Mouse (Mus musculus) naive thymus-derived CD4-positive, alpha-beta T cell, adult 2 months (primary cell): ENCODE measurements at regions not wholly inside any gene's neighbourhood (a gene's known extent, or its start where the extent isn't known, plus 50 kb on each side); places are given as distances from the start of the nearest gene placed in this dataset.

Source experiments
- DNase-seq: peaks from one replicate; pipeline ENCODE4 v3.0.0-alpha.2; 2011; ENCODE audit warnings: low read depth

DNA sequence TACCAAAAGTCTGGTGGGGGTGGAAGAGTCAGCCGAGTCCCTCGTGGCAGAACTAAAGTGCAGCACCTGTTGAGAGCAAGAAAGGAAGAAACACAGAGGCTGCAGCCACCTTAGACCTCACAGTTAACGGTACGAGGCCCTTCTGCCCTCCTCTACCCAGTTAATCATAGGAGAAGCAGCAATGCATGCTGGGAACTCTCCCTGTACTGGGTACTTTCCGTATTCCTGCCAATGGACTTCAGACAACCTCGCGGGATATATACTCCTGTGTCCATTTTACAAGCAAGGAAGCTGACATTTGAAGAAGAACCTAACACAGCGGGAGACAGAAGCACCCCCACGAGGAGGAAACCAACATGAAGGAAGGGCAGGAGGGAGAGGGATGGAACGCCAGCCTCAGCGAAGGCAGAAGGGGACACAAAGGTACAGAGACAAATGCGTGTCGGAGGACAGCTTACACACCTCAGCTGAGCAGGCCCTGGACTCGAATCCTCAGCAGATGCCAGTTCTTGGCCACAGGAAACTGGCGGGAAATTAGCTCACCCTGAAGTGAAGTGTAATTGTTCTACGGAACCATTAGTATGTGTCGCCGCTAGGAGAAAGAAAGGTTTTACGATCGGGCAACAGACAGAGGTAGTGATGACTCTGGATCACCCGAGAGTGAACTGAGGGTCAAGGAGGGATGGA lies 170.6 kb upstream of the Jarid2 start:
- no peak for DNase-seq

DNA sequence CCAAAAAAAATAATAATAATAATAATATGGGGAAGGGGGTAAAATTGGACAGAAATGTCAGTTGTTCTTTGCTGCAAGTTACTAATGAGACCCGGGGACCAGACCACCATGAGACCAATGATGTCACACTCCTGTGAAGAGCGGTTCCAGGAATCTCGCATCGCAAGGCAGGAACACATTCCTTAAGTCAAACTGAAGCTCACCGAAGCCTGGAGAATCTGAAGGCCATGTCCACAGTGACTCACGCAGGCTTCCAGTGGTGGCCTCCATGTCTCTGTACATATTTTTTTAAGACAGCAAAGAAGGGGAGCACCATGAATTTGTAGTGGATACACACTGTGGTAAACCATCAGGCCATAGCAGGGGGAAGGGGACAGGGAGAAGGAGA lies 170.1 kb upstream of the Jarid2 start:
- no peak for DNase-seq

DNA sequence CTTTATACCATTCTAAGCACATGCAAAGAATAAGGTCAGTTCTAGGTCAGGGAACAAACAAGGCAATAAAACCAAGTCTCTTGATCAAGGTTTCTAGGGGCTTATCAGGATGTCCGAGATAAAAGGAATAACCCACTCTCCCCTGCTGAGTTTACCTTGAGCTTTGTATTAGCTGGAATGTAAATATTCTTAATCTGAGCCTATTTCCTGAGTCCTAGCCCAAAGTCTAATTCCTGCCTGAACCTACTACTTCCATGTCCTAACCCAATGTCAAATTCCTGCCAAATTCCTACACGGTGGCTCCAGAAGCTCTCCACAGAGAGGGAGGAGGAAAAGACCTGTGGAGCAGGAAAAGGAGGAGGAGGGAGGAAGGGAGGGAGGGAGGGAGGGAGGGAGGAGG lies 169.6 kb upstream of the Jarid2 start:
- DNase-seq = no peak

DNA sequence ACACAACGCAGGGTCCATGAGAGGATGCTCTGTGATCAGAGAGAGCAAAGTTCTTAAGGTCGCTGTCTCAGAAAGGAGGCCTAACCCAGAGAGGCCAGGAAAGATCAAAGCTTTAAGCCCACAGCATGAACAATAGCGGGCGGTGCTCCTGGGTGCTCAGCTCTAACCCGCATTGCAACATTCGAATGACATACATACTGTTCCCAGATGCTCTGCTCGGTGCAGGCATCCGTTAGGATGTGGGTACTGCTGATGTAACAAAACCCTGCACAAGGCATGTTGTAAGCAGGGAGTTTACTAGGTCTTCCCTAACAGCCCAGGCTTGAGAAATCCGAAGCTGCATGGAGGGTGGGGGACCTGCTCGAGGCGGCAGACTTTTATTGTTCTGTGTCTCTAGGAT lies 164.6 kb upstream of the Jarid2 start:
- no peak for DNase-seq

DNA sequence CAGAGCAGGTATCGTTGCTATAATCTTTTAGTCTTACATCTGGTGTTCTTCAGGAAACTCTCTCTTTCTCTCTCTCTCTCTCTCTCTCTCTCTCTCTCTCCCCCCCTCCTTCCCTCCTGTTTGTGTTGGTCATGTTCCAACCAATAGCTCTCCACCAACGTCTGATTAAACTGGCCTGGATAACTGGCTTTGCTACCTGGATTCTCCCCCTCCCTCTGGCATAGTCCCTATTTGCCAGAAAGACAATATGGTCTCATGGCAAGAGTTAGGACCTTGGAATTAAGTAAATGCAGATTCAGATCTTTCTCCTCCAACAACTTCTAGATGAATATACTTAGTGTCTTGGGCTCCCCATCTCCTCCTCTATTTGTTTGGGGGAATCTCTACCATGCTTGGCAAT lies 161.6 kb upstream of the Jarid2 start:
- no peak for DNase-seq

DNA sequence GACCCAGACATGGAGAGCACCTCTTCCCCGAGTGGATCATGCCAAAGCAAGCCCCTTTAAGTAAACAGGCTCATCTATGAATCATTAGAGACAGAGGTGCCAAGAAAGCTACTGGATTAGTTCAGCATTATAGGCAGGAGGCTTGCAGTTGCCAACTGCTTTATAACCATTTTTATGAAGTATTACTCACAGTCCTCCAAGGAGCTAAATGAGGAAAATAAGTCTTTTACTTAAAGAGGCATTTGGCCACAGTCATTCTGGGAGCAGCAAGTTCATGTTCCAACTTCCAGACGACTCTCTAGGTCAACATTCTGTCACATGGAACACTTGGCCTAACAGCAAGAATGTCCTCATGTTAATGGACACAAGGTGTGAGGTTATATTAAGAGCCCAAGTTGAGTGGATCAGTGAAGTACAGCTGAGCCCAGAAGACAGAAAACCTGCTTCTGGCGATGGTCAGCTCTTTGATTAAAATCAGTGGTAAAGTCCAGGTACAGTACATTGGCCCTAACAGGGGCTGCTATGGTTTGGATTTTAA lies 160.0 kb upstream of the Jarid2 start:
- no peak for DNase-seq

DNA sequence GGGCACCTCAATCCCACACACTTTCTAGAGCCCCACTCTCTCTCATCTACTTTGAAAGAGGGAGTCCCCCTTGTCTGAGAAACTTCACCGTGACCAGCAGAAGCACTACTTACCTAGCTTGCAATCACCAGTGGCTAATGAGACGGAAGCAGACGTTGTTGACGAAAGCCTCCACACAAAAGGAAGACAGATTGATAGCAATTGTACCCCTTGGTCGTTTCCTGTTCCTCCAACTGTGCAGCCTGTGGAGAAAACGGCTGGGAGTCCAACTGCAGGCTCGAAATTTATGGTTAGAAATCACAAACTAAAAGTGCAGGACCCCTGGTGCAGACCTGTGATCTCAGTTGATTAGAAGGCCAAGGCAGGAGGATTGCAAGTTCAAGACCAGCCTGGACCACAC lies 155.8 kb upstream of the Jarid2 start:
- DNase-seq = no peak

DNA sequence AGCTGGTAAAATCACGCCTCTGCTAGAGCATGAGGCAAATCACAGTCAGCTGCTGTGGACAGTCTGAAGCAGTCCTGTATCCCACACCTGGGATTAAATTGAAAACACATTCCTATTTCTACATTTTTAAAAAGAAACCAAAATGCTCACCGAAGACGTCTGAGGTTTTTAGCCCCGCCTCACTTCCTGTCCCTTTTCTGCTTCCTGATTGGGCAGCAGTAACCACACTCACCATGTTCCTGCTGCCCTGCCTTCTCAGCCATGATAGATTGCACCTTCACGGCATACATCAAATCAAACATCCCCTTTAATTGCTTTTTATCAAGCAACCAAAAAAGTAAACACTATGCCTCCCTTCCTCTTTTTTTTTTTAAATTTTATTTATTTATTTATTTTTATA lies 150.1 kb upstream of the Jarid2 start:
- no peak for DNase-seq

DNA sequence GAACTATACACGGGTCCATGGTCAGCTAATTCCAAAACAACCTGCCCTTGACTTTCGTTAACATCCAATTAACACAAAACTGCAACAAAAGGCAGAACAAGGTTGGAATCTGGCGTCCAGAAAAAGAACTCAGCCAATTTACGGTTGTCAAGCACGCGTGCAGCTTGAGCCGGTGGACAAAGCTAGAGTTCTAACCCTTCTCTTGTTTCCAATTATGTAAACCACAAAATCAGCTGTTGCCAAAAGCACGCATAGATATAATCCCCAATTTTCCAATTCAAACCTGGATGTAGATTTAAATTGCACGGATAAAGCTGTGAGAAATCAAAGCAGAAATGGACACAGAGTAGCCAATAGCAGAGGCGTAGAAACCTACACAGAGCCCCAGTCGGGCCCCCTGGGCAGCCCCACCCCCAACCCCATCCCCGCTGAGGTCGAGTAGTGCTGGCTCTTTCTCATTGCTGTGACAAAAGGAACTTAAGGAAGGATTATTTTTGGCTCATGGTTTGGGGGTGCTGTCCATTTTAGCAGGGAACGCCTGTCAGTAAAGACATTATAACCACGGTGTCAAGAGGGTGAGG lies 149.0 kb upstream of the Jarid2 start:
- no peak for DNase-seq

DNA sequence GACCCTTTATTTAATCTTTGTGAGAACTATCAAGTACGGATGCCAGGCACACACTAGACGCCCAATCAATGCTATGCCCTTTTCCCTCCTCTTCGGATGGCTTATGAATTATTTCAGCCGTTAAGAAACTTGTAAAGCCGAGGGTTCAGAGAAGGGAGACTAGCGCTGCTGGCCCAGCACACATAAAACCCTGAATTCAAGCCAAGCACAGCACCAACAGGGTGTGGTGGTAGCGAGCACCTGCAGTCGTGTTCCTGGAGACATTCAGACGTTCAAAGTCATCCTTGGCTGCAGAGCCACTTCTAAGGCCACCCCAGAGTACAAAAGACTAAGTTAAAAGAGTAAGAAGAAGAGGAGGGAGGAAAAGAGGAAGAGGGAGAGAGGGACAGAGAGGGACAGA lies 148.5 kb upstream of the Jarid2 start:
- peak; percentile 13 for DNase-seq

DNA sequence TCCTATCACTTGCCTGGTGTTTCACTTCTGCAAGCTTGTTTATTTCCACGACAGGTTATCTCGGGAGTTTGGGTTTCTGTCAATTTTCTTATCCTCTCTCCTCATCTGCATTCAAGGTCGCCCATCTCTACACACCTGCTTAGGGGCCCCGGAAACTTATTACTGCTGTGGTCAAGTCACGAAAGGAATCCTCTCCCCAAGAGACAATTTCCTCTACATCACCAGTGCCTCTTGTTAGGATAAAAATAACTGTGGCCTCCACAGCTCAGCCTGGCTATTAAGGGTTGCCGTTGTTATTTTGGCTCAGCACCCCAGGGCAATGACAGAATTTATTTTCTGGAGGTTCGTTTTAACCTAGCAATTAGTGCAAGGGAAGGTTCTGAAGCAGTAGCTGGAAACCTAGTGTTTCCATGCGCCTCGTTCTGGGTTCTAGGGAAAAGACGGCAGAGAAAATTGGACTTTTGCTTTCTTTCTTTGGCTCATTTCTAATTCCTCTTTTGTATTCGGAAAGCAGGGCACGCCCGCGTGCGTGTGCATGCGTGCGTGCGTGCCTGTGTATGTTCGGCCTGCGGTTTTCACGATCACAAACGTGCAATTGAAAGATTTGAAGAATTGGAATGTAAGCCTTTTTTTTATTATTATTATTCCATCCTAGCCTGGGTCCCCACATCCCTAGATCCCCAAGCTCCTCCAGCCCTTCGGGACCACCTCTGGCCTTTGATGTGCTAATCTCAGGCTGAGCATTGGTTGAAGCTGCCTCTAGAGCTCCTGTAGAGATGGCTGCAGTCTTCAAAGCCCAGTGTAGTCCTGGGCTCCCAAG lies 147.1 kb upstream of the Jarid2 start:
- peak; percentile 17 for DNase-seq

DNA sequence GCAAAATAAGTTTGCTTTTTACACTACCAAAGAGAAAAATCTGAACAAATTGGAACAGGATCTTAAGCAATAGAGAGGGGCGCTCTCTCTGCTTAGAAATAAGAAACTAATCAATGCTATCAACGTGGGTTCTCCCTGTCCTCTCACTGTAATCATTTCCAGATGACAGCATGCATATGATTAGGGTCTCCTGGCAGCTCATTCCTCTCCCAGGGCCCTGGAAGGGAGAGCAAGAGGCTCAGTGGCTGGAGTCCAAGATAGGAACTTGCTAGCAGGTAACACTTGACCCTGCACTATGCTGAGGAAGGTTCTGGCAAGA lies 146.5 kb upstream of the Jarid2 start:
- no peak for DNase-seq

DNA sequence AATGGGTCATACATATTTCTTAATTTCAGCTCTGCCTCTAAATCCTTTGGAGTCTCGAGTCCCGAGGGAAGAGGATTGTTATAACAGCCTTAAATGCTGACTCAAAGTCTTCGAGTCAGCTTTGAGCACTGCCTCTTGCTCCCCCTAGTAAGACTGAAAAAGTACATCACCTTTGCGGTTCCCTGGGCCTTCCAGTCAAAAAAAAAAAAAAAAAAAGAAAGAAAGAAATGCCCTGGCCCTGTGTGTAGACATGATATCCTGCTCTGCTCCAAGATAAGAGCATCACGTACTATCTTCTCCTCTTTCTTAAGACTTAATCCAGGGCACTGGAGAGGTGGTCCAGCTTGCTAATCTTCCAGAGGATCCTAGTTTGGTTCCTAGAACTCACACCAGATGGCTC lies 145.7 kb upstream of the Jarid2 start:
- no peak for DNase-seq

DNA sequence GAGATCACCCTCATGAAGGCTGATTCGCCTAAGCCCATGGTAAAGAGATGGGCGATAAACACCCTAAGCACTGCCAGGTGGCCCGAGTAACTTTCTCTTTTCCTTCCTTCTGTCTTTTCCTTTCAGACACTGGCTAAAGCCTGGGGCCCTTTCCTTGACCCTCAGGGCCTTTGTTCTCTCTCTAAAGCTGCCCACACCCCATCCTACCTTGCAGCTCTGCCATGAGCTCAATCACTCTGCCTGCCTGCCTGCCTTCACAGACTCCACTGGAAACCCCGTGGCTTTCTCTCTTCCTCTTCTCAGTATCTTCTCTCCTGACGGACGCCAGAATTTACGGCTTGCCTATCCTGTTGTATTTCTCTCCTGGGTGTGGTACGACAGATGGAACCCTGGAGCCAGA lies 145.1 kb upstream of the Jarid2 start:
- no peak for DNase-seq

DNA sequence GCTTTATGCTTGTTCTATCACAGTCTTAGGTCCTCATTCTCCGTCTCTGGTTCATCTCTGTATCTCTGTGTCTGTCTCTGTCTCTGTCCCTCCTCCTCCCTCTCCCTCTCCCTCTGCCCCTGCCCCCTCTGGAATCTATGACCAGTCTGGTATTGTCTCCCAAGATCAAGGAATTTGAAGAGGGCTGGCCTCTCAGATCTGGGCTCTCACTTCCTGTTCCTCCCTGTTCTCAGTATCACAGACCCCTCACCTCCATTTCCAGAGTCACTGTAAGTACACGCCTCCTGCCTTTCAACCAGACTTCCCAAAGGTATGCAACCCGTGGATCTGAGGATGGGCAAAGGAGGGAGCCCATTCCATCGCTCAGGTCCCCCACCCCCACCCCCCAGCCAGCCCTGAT lies 144.7 kb upstream of the Jarid2 start:
- DNase-seq = no peak

DNA sequence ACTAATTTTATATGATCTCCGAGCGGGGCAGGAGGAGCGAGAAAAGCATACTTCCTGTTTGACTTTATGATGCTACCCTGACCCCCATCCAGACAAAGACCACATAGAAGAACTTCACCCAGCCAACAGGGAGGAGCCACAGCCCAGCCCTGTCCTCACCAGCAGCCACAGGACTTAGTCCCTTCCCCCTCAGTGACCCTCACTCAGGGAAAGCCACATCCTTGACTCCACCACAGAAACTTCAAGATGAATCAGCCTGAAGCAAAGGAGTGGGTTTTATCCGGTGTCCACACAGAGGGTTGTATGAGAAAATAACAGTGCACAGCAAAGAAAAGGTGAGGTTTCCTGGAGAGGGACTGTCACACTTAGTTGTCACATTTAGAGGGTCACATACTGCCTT lies 141.4 kb upstream of the Jarid2 start:
- DNase-seq = peak; percentile 15

DNA sequence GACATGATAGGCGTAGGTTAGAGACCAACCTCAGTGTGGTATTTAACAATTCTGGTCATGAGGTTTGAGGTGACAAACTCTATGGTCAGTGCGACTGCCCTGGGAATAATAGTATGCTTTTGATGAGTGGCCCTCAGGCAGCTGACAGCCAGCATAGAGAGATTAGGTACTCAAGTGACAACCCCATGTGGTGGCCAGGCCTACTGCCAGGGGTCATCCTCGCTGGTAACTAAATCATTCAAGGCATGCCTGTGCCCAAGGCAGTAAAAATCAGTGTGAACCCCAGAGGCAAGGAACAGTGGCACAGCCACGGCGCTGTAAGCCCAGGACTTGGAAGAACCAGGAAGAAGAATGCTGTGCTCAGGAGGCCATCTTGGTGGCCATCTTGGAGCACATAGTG lies 134.6 kb upstream of the Jarid2 start:
- DNase-seq = no peak

DNA sequence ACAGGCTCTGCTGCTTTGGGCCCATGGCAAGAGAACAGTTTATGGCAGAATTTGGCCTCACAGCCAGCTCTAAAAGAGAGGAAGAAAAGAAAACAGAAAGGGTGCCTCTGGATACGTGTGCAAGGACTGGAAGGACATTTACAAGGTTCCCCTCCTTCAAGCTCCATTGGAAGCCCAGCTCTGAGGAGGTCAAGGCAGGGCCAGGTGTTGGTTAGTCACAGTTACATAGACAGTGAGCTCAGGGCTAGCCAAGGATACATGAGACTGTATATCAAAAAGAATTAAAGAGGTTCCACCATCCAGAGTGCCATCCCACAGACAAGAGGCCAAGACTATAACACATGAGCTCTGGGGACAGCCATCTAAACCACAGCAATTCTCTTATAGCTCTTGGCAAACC lies 131.6 kb upstream of the Jarid2 start:
- DNase-seq = no peak

DNA sequence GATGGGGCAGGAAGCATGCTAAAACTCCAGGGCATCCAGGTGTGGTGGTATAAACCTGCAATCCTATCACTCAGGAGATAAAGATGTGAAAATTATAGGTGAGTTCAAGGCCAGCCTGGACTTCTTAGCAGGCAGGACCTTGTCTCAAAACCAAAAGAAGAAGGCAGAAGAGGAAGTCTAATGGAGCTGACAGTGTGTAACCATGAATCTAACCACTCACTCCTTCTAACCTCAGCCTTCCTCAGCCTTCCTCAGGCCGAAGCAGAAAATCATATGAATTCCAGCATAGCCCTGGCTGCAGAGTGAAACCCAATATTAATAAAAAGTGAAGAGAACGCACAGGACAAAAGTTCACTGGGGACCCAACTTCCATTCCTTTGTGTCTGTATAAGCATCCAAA lies 128.2 kb upstream of the Jarid2 start:
- DNase-seq = no peak

DNA sequence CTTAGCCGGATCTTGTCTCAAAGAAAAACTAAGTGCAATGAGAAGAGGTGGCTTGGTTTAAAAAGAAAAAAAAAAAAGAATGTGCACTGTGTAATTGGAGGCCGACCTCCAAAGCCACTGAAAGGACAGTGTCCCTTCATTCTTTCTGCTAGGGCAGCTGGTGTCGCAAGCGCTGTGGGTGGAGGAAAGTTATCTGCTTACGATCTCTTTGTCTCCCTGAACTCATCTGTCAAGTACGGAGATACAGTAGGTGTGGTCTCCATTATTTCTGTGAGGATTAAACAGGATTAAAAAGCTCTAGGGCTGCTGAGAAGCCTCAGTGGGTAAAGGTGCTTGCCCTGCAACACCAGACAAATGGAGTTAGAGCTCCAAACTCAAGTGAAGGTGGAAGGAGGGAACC lies 126.6 kb upstream of the Jarid2 start:
- DNase-seq = no peak

DNA sequence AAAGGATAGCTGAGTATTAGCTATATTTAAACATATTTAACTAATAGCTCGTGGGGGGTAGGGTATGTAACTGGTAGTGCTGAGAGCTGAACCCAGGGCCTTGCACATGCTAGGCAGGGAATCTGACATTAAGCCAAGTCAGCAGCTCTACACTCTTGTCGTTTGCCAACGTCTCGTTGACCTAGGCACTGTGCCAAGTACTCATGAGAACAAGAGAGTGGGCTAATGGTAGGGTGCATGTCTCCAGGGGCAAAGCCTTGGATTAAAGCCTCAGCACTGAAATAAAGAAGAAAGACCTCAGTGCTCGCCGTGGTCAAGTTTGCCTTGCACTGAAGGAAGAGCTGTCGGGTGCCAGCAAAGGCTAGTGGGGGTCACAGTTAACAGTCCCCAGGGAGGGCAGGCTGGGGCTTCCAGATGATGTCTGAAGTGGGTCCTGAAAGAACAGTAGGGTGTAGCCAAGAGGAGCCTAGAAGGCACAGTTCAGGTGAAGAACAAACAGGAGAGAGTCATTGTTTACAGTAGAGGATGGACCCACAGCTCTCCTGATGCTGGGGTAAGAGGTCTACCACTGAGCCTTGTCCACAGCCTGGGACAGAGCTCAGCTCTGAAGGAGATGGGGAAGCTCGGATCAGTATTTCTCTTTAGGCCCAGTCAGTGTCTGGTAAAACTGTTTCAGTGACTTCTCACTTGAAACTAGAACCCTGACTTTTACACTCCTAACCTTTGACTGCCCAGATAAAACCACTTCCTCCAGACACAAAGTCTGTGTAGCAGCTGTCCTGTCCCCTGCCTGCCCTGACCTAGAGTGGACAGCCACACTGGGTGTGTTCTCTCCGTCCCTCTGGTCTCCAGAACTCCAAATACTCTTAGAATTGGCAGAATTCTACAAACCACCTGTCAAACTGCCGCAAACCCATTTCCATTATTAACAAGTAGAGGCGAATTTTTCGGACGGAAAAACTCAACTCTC lies 121.7 kb upstream of the Jarid2 start:
- DNase-seq = no peak

DNA sequence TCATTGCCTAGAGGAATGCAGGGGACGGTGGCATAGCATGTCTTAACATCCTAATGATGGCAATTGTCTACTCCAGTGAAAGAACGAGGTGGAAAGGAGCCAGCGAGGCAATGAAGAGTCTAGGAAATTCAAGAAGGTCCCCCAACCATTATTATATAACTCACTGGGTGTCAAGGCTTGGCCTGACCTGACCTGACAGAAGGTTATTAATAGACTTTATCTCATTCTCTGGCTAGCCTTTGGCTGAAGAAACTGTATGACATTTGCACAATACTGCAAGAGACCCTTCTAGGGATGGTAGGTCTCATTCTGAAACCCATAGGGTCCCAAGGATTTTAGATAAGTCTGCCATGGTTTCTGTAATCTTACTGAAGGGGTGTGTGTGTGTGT lies 121.0 kb upstream of the Jarid2 start:
- no peak for DNase-seq
